Mouse (Mus musculus) liver, postnatal 0 days (tissue): ENCODE results near the gene Atp6v1g2. TPM values are rescaled to one million over a fixed set of nuclear protein-coding genes. Genes with fewer than 3 reads are reported as not detected.
A peak's percentile ranks its signal among the peaks of the same experiment; 100 is the strongest.

Source experiments
- ATAC-seq: fragments of 200-750 bp; cut with Nextera tagmentation; 2 replicates; pipeline ENCODE4 v1.8.0; 2017; ENCODE audit warnings: mild to moderate bottlenecking, moderate library complexity
- DNase-seq: peaks from one replicate; pipeline ENCODE4 v3.0.0-alpha.2; 2016
- H3K27ac ChIP-seq: fragments of 300-500 bp; sonication (generic); 2 replicates; pipeline ENCODE4 v1.5.1; 2014; ENCODE audit warnings: antibody characterized with exemption, moderate library complexity, mild to moderate bottlenecking, low read depth
- H3K27me3 ChIP-seq: fragments of 300-500 bp; sonication (generic); 2 replicates; pipeline ENCODE4 v1.6.1; 2014; ENCODE audit warnings: low read length, control low read depth, mixed read lengths; ENCODE audit not compliant: insufficient read depth
- H3K36me3 ChIP-seq: fragments of 300-500 bp; sonication (generic); replicated peaks from 2 replicates; pipeline ENCODE4 v1.6.1; 2014; ENCODE audit warnings: mild to moderate bottlenecking, control low read depth, low read length, moderate library complexity, mixed read lengths; ENCODE audit not compliant: insufficient read depth
- H3K4me1 ChIP-seq: fragments of 300-500 bp; sonication (generic); 2 replicates; pipeline ENCODE4 v1.6.1; 2014; ENCODE audit warnings: antibody characterized with exemption, mild to moderate bottlenecking, control low read depth; ENCODE audit not compliant: insufficient read depth
- H3K4me2 ChIP-seq: fragments of 300-500 bp; sonication (generic); 2 replicates; pipeline ENCODE4 v1.6.1; 2014; ENCODE audit warnings: low read depth, mild to moderate bottlenecking, low read length, moderate library complexity, mixed read lengths
- H3K4me3 ChIP-seq: fragments of 300-500 bp; sonication (generic); 2 replicates; pipeline ENCODE4 v1.5.1; 2014; ENCODE audit warnings: low read depth, low read length
- H3K9ac ChIP-seq: fragments of 300-500 bp; sonication (generic); replicated peaks from 2 replicates; pipeline ENCODE4 v1.6.1; 2014; ENCODE audit warnings: mild to moderate bottlenecking, moderate library complexity
- H3K9me3 ChIP-seq: fragments of 300-500 bp; sonication (generic); 2 replicates; pipeline ENCODE4 v1.6.1; 2016; ENCODE audit warnings: mild to moderate bottlenecking, control low read depth, low read length, mixed read lengths
- CTCF ChIP-seq: sonication (generic); IDR thresholded peaks from 2 replicates; pipeline ENCODE4 v1.5.1; 2016; ENCODE audit warnings: antibody characterized with exemption, low read depth
- EP300 ChIP-seq: IDR thresholded peaks from 2 replicates; pipeline ENCODE4 v1.6.1; 2016; ENCODE audit warnings: antibody characterized with exemption, low read depth, mild to moderate bottlenecking
- WGBS: fragments of 180-500 bp; shearing (Covaris S2); extraction: QIAGEN DNeasy Blood & Tissue Kit; methylation state at CpG from one replicate; pipeline ENCODE4 v1.1.7; 2014; ENCODE audit not compliant: insufficient replicate concordance; 5-methylcytosine and 5-hydroxymethylcytosine counted together
- polyA plus RNA-seq: library from polyadenylated mRNA; unstranded; fragments of >200 nt; fragmentation: Nextera tagmentation; extraction: Ambion mirVana; gene quantifications from 2 replicates; pipeline ENCODE4 v1.2.1, GENCODE M21; 2015

Gene Atp6v1g2
- polyA plus RNA-seq, 1 experiment from 2014 or later: 1.3 TPM

- Histone ChIP-seq H3K27me3 (peaks cover 31% of the 10 kb centered on the region; the same call in 1 of the 2 replicates), H3K4me2 (peak overlapping the region; percentile 62), H3K4me3 (peak overlapping the region; percentile 48), H3K9me3 (no peaks in the 10 kb centered on the region), H3K36me3 (no peaks in the 10 kb centered on the region; the same call in 1 of the 2 replicates), H3K27ac (peak overlapping the region; percentile 75), H3K9ac (peak overlapping the region; percentile 30; the same call in 1 of the 2 replicates), H3K4me1 (peaks cover 8% of the 10 kb centered on the region)
- 31% methylated on average over 11 of the region's 11 CpGs for WGBS
- ATAC-seq: peak; percentile 66
- DNase-seq: peak; percentile 69
- TF ChIP-seq CTCF: no peak
- no peak for TF ChIP-seq EP300
These were observed 33.1 kb upstream of the Atp6v1g2 start for GRCm38 (mm10) chr17:35200398-35200797.

- TF ChIP-seq EP300 (no peak), CTCF (no peak)
- H3K4me3 ChIP-seq: peak overlapping the region; percentile 48
- DNase-seq: no peak
- H3K4me2 ChIP-seq: peak overlapping the region; percentile 62
- 20% methylated on average over 11 of the region's 11 CpGs for WGBS
- H3K36me3 ChIP-seq: no peaks in the 10 kb centered on the region; the same call in 1 of the 2 replicates
- H3K27me3 ChIP-seq: peaks cover 29% of the 10 kb centered on the region; the same call in 1 of the 2 replicates
- H3K27ac ChIP-seq: peak overlapping the region; percentile 75
- no peaks in the 10 kb centered on the region for H3K9me3 ChIP-seq
- ATAC-seq: no peak
- H3K9ac ChIP-seq: peak overlapping the region; percentile 40
- H3K4me1 ChIP-seq: peaks cover 8% of the 10 kb centered on the region
These were observed 32.3 kb upstream of the Atp6v1g2 start for GRCm38 (mm10) chr17:35201128-35201527.

GRCm38 (mm10) chr17:35201787-35202186 is 31.7 kb upstream of the Atp6v1g2 start, which contains the start of gene Tnf:
Gene Tnf, minus strand, starts transcription at chr17:35202007.
- no peak for ATAC-seq
- DNase-seq: peak; percentile 58
- TF ChIP-seq CTCF (no peak), EP300 (no peak)
- Histone ChIP-seq H3K4me3 (peak within 1 kb of the TSS; percentile 48), H3K27me3 (peaks cover 29% of the 10 kb centered on the region; the same call in 1 of the 2 replicates), H3K4me1 (peaks cover 8% of the 10 kb centered on the region), H3K27ac (peak within 1 kb of the TSS; percentile 75), H3K4me2 (peak within 1 kb of the TSS; percentile 62), H3K9ac (peak within 1 kb of the TSS; percentile 40), H3K9me3 (no peaks in the 10 kb centered on the region), H3K36me3 (no peaks in the 10 kb centered on the region; the same call in 1 of the 2 replicates)
- 19% methylated on average over 13 of the region's 13 CpGs for WGBS

GRCm38 (mm10) chr17:35202442-35202841 is 31.0 kb upstream of the Atp6v1g2 start:
- Histone ChIP-seq H3K9me3 (no peaks in the 10 kb centered on the region), H3K9ac (no peak overlapping the region), H3K27ac (no peak overlapping the region), H3K4me3 (no peak overlapping the region), H3K27me3 (peaks cover 29% of the 10 kb centered on the region; the same call in 1 of the 2 replicates), H3K4me1 (peaks cover 8% of the 10 kb centered on the region), H3K4me2 (peak overlapping the region; percentile 62), H3K36me3 (no peaks in the 10 kb centered on the region; the same call in 1 of the 2 replicates)
- ATAC-seq: no peak
- no peak for TF ChIP-seq EP300
- no peak for TF ChIP-seq CTCF
- no peak for DNase-seq
- 60% methylated on average over 4 of the region's 4 CpGs for WGBS

GRCm38 (mm10) chr17:35204494-35205379 is 28.7 kb upstream of the Atp6v1g2 start, which contains the start of gene Lta:
Gene Lta, minus strand, starts transcription at chr17:35205351.
- Histone ChIP-seq H3K4me1 (peaks cover 16% of the 10 kb centered on the region), H3K27me3 (peaks cover 29% of the 10 kb centered on the region; the same call in 1 of the 2 replicates), H3K4me2 (no peak within 1 kb of the TSS), H3K9ac (no peak within 1 kb of the TSS), H3K9me3 (no peaks in the 10 kb centered on the region), H3K36me3 (no peaks in the 10 kb centered on the region; the same call in 1 of the 2 replicates), H3K27ac (no peak within 1 kb of the TSS), H3K4me3 (no peak within 1 kb of the TSS)
- WGBS: 34% methylated on average over 20 of the region's 20 CpGs
- ATAC-seq (no peak), DNase-seq (no peak)
- TF ChIP-seq EP300 (no peak), CTCF (no peak)

- H3K4me2 ChIP-seq: no peak overlapping the region
- no peak overlapping the region for H3K9ac ChIP-seq
- H3K9me3 ChIP-seq: no peaks in the 10 kb centered on the region
- no peak overlapping the region for H3K4me3 ChIP-seq
- H3K27me3 ChIP-seq: peaks cover 25% of the 10 kb centered on the region; the same call in 1 of the 2 replicates
- 55% methylated on average over 10 of the region's 10 CpGs for WGBS
- H3K4me1 ChIP-seq: peaks cover 17% of the 10 kb centered on the region
- no peaks in the 10 kb centered on the region for H3K36me3 ChIP-seq
- no peak overlapping the region for H3K27ac ChIP-seq
- DNase-seq (no peak), ATAC-seq (no peak)
- no peak for TF ChIP-seq EP300
- no peak for TF ChIP-seq CTCF
These were observed 28.1 kb upstream of the Atp6v1g2 start for GRCm38 (mm10) chr17:35205380-35205769.
